Mouse (Mus musculus): ENCODE data around the gene Slc18a3.

- no peak for TF ChIP-seq POLR2A (IDR thresholded peaks at IDR 0.05; ENCODE audit: insufficient read depth, low read depth, low read length)
- TF ChIP-seq CTCF (IDR thresholded peaks at IDR 0.05), result no peak
Observed at GRCm38 (mm10) chr14:32437352-32437793, 27.3 kb downstream of the Slc18a3 start.
